Mouse (Mus musculus) hindbrain, embryonic 16.5 days (tissue): ENCODE data around the gene Myo7a. TPM values are rescaled to one million over a fixed set of nuclear protein-coding genes. Genes with fewer than 3 reads are reported as not detected.
A peak's percentile ranks its signal among the peaks of the same experiment; 100 is the strongest.

Source experiments
- ATAC-seq: fragments of 200-750 bp; cut with Nextera tagmentation; 2 replicates; pipeline ENCODE4 v1.8.0; 2017; ENCODE audit warnings: moderate TSS enrichment, moderate library complexity
- H3K27ac ChIP-seq: fragments of 300-500 bp; sonication (generic); 2 replicates; pipeline ENCODE4 v1.5.1; 2014; ENCODE audit warnings: low read depth, mild to moderate bottlenecking, control low read depth, low read length, moderate library complexity
- H3K27me3 ChIP-seq: fragments of 300-500 bp; sonication (generic); replicated peaks from 2 replicates; pipeline ENCODE4 v1.6.1; 2014; ENCODE audit warnings: low read length; ENCODE audit not compliant: control insufficient read depth, insufficient read depth
- H3K36me3 ChIP-seq: fragments of 300-500 bp; sonication (generic); 2 replicates; pipeline ENCODE4 v1.6.1; 2014; ENCODE audit warnings: mild to moderate bottlenecking, low read length, moderate library complexity, mixed read lengths; ENCODE audit not compliant: control insufficient read depth, insufficient read depth
- H3K4me1 ChIP-seq: fragments of 300-500 bp; sonication (generic); 2 replicates; pipeline ENCODE4 v1.6.1; 2014; ENCODE audit warnings: low read depth, low read length; ENCODE audit not compliant: control insufficient read depth, insufficient read depth
- H3K4me2 ChIP-seq: fragments of 300-500 bp; sonication (generic); 2 replicates; pipeline ENCODE4 v1.6.1; 2014; ENCODE audit warnings: mild to moderate bottlenecking, low read length, control low read depth, moderate library complexity
- H3K4me3 ChIP-seq: fragments of 300-500 bp; sonication (generic); 2 replicates; pipeline ENCODE4 v1.5.1; 2014; ENCODE audit warnings: mild to moderate bottlenecking, low read length, control low read depth, moderate library complexity
- H3K9ac ChIP-seq: fragments of 300-500 bp; sonication (generic); 2 replicates; pipeline ENCODE4 v1.6.1; 2014; ENCODE audit warnings: low read depth, mild to moderate bottlenecking, control low read depth, low read length, moderate library complexity
- H3K9me3 ChIP-seq: fragments of 300-500 bp; sonication (generic); 2 replicates; pipeline ENCODE4 v1.6.1; 2014; ENCODE audit warnings: mild to moderate bottlenecking, low read length, moderate library complexity; ENCODE audit not compliant: control insufficient read depth
- WGBS: fragments of 180-500 bp; shearing (Covaris S2); extraction: QIAGEN DNeasy Blood & Tissue Kit; methylation state at CpG from one replicate; pipeline ENCODE4 v1.1.7; 2014; 5-methylcytosine and 5-hydroxymethylcytosine counted together
- polyA plus RNA-seq: library from polyadenylated mRNA; unstranded; fragments of >200 nt; fragmentation: Nextera tagmentation; extraction: Ambion mirVana; gene quantifications from 2 replicates; pipeline ENCODE4 v1.2.1, GENCODE M21; 2015

Myo7a gene
- polyA plus RNA-seq, 1 experiment from 2014 or later, result 13.9 TPM

DNA sequence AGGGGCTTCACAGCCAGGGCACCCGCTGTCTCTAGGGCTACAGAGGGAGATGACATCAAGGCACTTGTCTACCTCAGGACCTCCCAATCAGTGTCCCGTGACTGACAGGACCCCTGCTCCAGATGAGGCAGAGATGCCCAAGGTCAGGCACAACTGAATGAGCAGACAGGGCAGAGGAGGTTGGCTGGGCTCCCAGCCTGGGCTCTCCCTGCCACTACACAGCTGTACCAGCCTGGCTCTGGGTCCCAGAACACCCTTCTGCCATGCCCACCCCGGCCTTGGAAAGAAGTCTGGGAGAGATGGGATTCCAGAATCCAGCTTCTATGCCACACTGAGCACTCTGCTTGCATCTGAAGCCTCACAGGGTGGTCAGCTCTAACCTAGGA is 36.9 kb upstream of the Myo7a start:
- H3K9me3 ChIP-seq, result no peaks in the 10 kb centered on the region
- H3K4me3 ChIP-seq, result no peak overlapping the region
- H3K4me2 ChIP-seq, result no peak overlapping the region
- peaks cover 2% of the 10 kb centered on the region; the same call in 1 of the 2 replicates for H3K36me3 ChIP-seq
- no peaks in the 10 kb centered on the region for H3K27me3 ChIP-seq
- no peak for ATAC-seq
- H3K4me1 ChIP-seq, result peaks cover 25% of the 10 kb centered on the region
- H3K27ac ChIP-seq, result no peak overlapping the region; the same call in 1 of the 2 replicates
- no peak overlapping the region for H3K9ac ChIP-seq
- 57% methylated on average over 1 of the region's 3 CpGs for WGBS

DNA sequence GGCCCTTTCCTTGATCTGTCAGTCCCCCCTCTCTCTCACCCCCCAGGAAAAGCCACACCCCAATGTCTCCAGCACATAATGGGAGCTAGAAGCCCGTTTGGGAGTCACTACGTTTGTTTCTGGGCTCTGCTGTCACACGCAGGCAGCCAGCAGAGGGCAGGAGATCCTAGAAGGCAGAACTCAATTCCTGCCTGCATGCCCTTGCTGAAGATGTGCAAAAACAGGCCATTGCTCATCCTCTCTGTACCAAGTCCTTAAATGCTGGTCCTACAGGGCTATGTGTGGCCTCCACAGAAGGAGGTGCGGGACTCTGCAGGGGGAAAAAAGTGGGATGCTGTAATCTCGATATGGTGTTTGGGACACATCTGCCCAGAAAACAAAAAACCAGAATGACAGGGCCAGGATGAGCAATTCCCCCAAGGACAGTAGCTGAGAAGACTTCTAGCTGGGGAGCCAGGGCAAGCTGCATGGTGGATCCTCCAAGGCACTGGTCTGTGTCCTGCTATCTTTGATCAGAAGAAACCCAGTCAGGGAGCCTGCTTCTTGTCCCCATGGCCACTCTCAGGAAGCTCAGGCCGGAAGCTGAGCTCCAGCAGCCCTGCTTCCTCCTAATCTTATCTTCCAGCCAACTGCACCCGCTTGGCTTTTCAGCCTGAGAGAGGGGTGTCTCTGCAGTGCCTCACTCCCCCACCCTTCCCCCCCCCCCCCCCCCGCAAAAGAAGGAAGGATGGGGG is 36.4 kb upstream of the Myo7a start:
- 30% methylated on average over 7 of the region's 8 CpGs for WGBS
- peaks cover 23% of the 10 kb centered on the region for H3K4me1 ChIP-seq
- ATAC-seq, result peak; percentile 50
- H3K9me3 ChIP-seq, result no peaks in the 10 kb centered on the region
- no peak overlapping the region for H3K9ac ChIP-seq
- no peaks in the 10 kb centered on the region; the same call in 1 of the 2 replicates for H3K36me3 ChIP-seq
- H3K27me3 ChIP-seq, result no peaks in the 10 kb centered on the region
- no peak overlapping the region for H3K4me2 ChIP-seq
- H3K4me3 ChIP-seq, result no peak overlapping the region
- no peak overlapping the region; the same call in 1 of the 2 replicates for H3K27ac ChIP-seq

DNA sequence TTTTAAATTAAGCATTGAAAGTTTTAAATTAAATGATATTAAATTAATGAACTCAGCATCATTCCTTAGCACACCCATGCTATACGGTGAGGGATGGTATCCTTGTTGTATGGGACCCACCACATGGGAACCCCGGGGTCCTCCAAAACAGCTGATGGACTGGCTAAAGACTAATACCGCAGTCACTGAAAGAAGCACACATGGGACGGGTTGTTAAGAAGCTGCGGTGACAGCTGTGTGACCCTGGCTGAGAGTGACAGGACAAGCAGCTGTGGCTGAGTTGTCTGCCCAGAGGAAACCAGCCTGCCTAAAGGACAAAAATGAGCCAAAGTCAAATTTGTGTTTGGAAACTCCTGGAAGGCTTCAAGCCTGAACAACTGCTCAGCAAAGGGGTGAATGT is 34.6 kb upstream of the Myo7a start:
- Histone ChIP-seq H3K9me3 (no peaks in the 10 kb centered on the region), H3K4me3 (no peak overlapping the region), H3K4me1 (peaks cover 15% of the 10 kb centered on the region), H3K27me3 (no peaks in the 10 kb centered on the region), H3K4me2 (no peak overlapping the region), H3K9ac (no peak overlapping the region), H3K36me3 (no peaks in the 10 kb centered on the region), H3K27ac (no peak overlapping the region)
- ATAC-seq, result no peak
- WGBS, result 72% methylated on average over 5 of the region's 5 CpGs

DNA sequence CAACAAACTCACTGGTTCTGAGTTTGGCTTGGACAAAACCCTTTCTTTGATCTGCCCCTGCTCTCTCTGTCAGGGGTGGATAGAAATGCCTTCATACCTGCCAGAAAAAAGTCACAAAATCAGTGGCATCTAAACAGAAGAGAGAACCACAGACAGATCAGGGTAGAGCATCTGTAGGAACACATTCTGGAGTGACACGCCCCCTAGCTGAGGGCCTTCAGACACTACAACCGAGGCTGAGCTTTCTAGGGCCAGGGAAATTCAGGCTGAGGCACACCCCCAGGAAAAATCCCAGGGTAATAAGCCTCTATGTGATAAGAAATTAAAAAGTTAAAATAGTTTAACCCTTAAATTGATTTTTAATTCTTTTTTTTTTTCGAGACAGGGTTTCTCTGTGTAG is 34.0 kb upstream of the Myo7a start:
- Histone ChIP-seq H3K27ac (no peak overlapping the region), H3K4me1 (peaks cover 12% of the 10 kb centered on the region), H3K36me3 (no peaks in the 10 kb centered on the region), H3K9ac (no peak overlapping the region), H3K4me2 (no peak overlapping the region), H3K27me3 (no peaks in the 10 kb centered on the region), H3K9me3 (no peaks in the 10 kb centered on the region), H3K4me3 (no peak overlapping the region)
- 33% methylated on average over 3 of the region's 3 CpGs for WGBS
- ATAC-seq, result no peak

DNA sequence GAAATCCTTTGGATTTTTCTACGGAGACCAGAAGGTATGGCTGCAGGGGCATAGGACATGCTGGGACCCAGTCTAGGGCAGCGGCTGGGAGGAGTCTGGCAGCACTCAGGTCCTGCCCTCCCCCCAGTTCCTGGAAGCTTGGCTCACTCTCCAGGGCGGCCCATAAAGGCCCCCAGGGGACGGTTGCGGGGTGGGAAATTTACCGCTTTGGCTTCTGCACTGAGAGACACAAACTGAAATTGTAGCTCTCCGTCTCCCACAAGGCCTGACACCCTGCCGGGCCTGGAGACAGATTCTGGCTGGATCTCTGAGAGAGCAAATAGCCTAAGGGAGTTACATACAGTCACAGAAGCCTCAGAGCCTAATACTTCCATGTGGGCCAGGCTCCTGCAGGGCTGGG is 33.1 kb upstream of the Myo7a start:
- no peaks in the 10 kb centered on the region for H3K9me3 ChIP-seq
- no peak overlapping the region for H3K4me2 ChIP-seq
- no peak overlapping the region for H3K4me3 ChIP-seq
- H3K36me3 ChIP-seq, result no peaks in the 10 kb centered on the region
- H3K4me1 ChIP-seq, result peaks cover 12% of the 10 kb centered on the region
- no peaks in the 10 kb centered on the region for H3K27me3 ChIP-seq
- no peak overlapping the region for H3K27ac ChIP-seq
- H3K9ac ChIP-seq, result no peak overlapping the region
- no peak for ATAC-seq
- 52% methylated on average over 8 of the region's 8 CpGs for WGBS

DNA sequence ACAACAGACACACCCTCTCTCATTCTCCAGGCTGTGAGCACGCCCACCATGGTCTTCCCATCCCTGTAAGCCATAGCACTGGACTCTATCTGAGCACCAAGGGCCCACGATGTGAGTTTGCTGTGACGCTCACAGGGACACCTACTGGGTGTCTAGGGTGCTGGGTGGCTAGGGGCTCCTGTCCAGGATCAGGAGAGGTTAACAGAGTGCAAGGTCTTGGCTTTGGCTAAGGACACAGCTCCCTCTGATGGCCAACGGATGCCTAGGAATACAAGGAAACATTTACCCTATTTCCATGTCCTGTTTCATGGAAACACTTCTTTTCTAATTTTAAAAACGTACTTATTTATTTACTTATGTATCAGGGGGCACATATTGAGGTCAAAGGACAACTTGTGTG is 31.2 kb upstream of the Myo7a start:
- Histone ChIP-seq H3K27ac (no peak overlapping the region), H3K9ac (no peak overlapping the region), H3K4me2 (no peak overlapping the region), H3K9me3 (no peaks in the 10 kb centered on the region), H3K27me3 (no peaks in the 10 kb centered on the region), H3K4me3 (no peak overlapping the region), H3K4me1 (peaks cover 5% of the 10 kb centered on the region), H3K36me3 (0 out of 2 replicates have a peak, but pooled peaks cover 3% of the 10 kb centered on the region)
- WGBS, result 54% methylated on average over 5 of the region's 5 CpGs
- ATAC-seq, result no peak

DNA sequence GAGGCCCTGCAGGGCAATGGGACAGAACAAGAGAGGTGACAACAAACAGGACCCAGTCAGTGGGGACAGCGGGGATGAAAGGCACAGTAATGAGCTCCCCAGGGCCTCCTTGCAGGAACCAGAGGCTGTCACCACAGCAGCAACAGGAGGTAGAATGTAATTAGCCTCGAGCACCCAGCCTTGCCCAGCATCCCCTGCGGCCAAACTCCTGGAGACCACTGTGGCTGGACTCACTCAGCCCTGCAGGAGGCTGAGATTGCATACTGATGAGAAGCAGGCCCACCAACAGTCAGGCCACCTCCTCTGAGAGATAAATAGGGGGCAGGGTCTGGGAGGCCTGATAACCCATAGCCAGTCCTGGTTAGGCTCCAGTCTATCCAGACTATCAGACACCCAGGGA is 30.5 kb upstream of the Myo7a start:
- Histone ChIP-seq H3K27me3 (no peaks in the 10 kb centered on the region), H3K27ac (no peak overlapping the region), H3K4me1 (peaks cover 5% of the 10 kb centered on the region), H3K9me3 (no peaks in the 10 kb centered on the region), H3K9ac (no peak overlapping the region), H3K4me2 (no peak overlapping the region), H3K4me3 (no peak overlapping the region), H3K36me3 (0 out of 2 replicates have a peak, but pooled peaks cover 3% of the 10 kb centered on the region)
- WGBS, result 18% methylated on average over 3 of the region's 3 CpGs
- no peak for ATAC-seq

DNA sequence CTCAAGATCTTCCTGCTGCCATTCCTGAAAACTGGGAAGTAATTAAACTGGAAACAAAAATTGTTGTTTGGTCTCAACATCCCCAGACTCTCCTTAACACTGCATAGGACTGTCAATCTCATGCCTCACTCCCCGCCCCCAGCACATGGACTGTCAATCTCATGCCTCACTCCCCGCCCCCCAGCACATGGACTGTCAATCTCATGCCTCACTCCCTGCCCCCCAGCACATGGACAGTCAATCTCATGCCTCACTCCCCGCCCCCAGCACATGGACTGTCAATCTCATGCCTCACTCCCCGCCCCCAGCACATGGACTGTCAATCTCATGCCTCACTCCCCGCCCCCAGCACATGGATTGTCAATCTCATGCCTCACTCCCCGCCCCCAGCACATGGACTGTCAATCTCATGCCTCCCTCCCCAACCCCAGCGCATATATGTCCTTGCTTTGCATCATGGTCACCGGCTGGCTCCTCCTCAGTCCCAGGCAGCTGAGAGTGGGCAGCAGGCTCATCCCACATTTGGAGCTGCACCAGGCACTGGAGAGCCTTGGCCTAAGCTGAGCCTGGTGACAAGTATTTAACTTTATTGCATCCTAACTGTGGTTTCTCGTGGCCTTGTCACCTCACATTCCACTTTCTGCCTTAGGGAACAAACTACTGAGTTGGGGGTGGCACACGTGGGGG is 29.5 kb upstream of the Myo7a start:
- Histone ChIP-seq H3K4me2 (no peak overlapping the region), H3K4me1 (peaks cover 5% of the 10 kb centered on the region), H3K4me3 (no peak overlapping the region), H3K9me3 (no peaks in the 10 kb centered on the region), H3K9ac (no peak overlapping the region), H3K27me3 (no peaks in the 10 kb centered on the region), H3K36me3 (0 out of 2 replicates have a peak, but pooled peaks cover 3% of the 10 kb centered on the region), H3K27ac (no peak overlapping the region)
- ATAC-seq, result no peak
- 62% methylated on average over 10 of the region's 10 CpGs for WGBS

DNA sequence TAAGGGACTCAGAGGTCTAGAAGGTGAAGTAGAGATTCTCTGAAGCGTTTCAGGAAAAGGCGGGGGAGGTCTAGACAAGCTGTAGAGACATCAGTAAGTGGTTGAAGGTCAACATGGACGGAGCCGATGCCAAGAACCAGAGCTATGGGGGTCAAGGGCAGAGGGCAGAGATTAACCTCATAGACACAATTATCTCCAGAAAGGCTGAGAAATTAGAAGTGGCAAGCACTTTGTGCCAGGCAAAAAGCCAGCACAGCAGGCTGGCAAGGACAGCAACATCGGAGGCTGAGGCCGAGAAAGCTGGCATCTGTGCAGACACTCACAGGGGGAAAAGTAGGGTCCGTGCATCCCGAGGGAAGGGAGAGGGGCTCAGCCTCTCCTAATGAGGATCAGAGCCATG is 28.4 kb upstream of the Myo7a start:
- Histone ChIP-seq H3K36me3 (0 out of 2 replicates have a peak, but pooled peaks cover 3% of the 10 kb centered on the region), H3K4me1 (peaks cover 5% of the 10 kb centered on the region), H3K4me3 (no peak overlapping the region), H3K9ac (no peak overlapping the region), H3K27me3 (no peaks in the 10 kb centered on the region), H3K4me2 (no peak overlapping the region), H3K27ac (no peak overlapping the region), H3K9me3 (no peaks in the 10 kb centered on the region)
- 60% methylated on average over 8 of the region's 8 CpGs for WGBS
- peak; percentile 15 for ATAC-seq
